Mouse (Mus musculus) CD4-positive, CD25-positive, alpha-beta regulatory T cell, adult 4 months (primary cell): Measurements from ENCODE around the gene Dclre1b. TPM values are rescaled to one million over a fixed set of nuclear protein-coding genes. Genes with fewer than 3 reads are reported as not detected.

Experiments
- ATAC-seq: one replicate; pipeline ENCODE4 v1.8.0; 2017
- polyA plus RNA-seq, 2 experiments: library from polyadenylated mRNA; unstranded; fragments of 100-300 nt; shearing (Covaris generic); gene quantifications; one replicate each; pipeline ENCODE4 v1.2.1; 2017

The Dclre1b gene
- polyA plus RNA-seq, 2 experiments from 2014 or later: 17.5 to 19.5 TPM

DNA sequence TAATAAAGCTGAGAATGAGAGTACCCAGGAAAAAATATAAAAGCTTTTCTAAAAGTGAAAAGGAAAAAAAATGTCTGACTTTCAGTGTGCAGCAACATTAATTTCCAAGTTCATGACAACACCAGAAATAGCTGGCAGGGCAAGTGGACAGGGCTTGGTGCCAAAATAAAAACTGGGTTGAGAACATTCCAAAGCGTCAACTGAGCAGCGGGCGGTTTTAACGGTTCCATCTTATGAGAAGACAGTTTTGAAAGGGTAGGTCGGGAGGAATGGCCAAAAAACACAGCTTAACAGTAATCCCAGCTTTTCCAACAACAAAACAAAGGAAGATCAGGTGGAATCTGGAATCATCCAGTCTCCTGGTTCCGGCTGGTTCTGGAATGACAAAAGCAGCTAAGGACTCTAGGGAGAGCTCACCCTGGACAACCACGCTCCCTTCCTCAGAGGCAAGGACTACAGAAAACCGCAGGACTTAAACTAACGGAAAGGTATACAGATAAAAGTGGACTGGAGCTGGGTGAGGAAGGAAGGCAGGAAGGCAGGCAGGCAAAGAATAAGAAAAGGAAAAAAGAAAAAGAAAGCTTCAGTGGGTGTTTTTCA is 37.6 kb downstream of the Dclre1b start:
- no peak for ATAC-seq

DNA sequence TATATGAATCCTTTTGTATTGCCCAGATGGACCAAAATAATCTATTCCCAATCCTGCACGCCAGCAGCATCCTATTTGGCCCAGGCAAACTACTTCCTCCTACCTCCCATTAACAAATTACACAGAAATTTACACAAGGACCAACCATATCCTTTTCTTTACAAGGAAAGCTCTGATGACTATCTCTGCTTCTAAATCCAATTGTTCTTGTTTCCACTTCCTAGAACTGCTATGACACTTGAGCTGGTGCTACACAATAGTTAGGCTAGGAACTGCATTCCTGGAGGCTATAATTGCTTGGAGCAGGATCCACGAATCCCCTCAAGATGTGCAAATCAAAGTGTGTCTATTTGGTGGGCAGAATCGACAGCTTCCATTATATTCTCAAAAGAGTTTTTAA is 42.5 kb downstream of the Dclre1b start:
- ATAC-seq: no peak

DNA sequence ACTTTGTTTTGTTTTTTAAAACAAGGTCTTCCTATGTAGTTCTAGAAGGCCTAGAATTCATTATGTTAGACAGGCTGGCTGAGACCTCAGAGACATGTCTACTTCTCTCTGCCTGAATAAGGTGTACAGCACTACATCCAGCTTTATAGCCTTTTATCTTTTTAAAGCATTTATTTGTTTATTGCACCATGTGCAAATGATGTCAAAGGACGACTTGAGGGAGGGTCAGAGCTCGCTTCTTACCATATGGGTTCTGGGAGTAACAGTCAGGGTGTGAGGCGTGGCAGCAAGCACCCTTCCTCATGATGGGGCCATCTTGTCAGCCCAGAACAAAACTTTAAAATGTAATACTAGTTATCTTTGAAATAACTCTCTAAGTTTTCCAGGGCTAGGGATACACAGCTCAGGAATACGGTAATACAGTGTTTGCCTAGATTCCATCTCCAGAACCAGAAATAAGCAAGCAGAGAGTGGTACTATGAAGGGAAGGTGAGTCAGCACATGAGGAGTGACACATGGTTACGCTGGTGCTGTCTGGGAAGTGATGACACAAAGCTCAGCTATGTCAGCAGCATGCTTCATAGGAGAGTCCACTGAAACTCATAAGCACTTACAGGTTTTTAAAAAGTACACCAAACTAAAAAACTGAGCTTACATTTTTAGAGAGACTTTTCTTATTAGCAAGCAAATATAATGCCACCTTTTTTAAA is 49.8 kb downstream of the Dclre1b start:
- ATAC-seq: no peak

GRCm38 (mm10) chr3:103758456-103758855 is 50.8 kb downstream of the Dclre1b start:
- ATAC-seq: no peak

- ATAC-seq: no peak
These were observed 52.3 kb downstream of the Dclre1b start for GRCm38 (mm10) chr3:103756920-103757319.

GRCm38 (mm10) chr3:103755351-103755750 is 53.9 kb downstream of the Dclre1b start:
- no peak for ATAC-seq

- ATAC-seq: no peak
These were observed 57.7 kb downstream of the Dclre1b start for GRCm38 (mm10) chr3:103751558-103751957.

Other genes starting within 250 kb of the Dclre1b start
- gene Syt6, start 234.2 kb downstream of the Dclre1b start, polyA plus RNA-seq: not detected
- 1 to 10 TPM; 1.2 to 2.4 TPM for gene Atg4a-ps, start 163.4 kb downstream of the Dclre1b start, polyA plus RNA-seq
- gene Olfml3, start 71.4 kb downstream of the Dclre1b start, polyA plus RNA-seq: under 1 TPM; 0.34 to 0.78 TPM
- not detected for gene Gm10964, start 70.1 kb downstream of the Dclre1b start, polyA plus RNA-seq
- 10 to 100 TPM; 25.6 to 29.8 TPM for gene Hipk1, start 17.9 kb downstream of the Dclre1b start, polyA plus RNA-seq
- 10 to 100 TPM; 20.6 to 31.7 TPM for gene Ap4b1, start 76 bp upstream of the Dclre1b start, polyA plus RNA-seq
- gene Gm43064, start 129 bp upstream of the Dclre1b start, polyA plus RNA-seq: under 1 TPM in 1 of 2 experiments, not detected in 1; 0.52 TPM
- 1 to 10 TPM; 6.2 to 8.6 TPM for gene Bcl2l15, start 23.2 kb upstream of the Dclre1b start, polyA plus RNA-seq
- gene Ptpn22, start 50.4 kb upstream of the Dclre1b start, polyA plus RNA-seq: 100 to 1,000 TPM; 350 to 445 TPM
- 10 to 100 TPM; 10.5 to 11.2 TPM for gene Rsbn1, start 104.7 kb upstream of the Dclre1b start, polyA plus RNA-seq
- gene Phtf1, start 158.7 kb upstream of the Dclre1b start, polyA plus RNA-seq: 10 to 100 TPM in 1 of 2 experiments, 1 to 10 TPM in 1; 7.9 to 10.2 TPM